Mouse (Mus musculus): ENCODE results near the gene Plekhh3.
A peak's percentile ranks its signal among the peaks of the same experiment; 100 is the strongest.

DNA sequence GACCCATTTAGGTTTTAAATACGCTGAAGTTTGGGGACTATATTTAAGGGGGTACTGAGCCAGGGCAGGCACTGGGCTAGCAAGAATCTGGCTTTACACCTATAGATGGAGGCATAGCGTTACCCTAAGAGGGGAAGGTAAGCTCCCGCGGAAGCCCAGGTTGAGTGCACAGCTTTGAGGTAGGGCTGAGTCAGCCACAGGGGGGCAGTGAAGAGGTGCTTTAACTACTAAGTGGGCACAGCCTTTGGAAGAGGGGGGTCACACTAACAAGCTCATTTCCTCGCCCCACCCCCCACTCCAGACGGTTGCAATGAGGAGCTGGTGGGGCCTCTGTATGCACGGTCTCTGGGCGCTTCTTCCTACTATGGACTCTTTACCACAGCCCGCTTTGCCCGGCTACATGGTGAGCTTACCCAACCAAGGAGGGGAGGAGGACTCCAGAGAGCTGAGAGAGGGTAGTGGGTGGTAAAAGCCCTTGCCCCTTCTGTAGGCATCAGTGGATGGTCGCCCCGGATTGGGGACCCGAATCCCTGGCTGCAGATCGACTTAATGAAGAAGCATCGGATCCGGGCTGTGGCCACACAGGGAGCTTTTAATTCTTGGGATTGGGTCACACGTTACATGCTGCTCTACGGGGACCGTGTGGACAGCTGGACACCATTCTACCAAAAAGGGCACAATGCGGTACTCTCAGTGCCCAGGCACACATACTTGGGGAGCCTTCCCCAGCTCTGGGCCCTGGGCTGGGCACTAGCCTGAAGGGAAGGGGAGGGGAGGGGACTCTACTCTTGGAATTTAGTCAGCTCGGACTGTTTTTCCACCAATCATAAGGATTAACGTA, 6.0 kb upstream of the Plekhh3 start:
- TF ChIP-seq CTCF (IDR thresholded peaks at IDR 0.05; ENCODE audit: low read depth) (peak; percentile 53), EP300 (IDR thresholded peaks at IDR 0.05; ENCODE audit: low read depth) (no peak)
